Mouse (Mus musculus) frontal cortex, adult (tissue): ENCODE data around the gene Fam129a.

ENCODE experiments used
- ATAC-seq: cut with Nextera tagmentation; 2 replicates; pipeline ENCODE4 v1.9.2; 2017; ENCODE audit warnings: mild to moderate bottlenecking, moderate library complexity, mixed read lengths; ENCODE audit not compliant: low TSS enrichment

Fam129a gene

GRCm38 (mm10) chr1:151625690-151626089 lies 54.7 kb downstream of the Fam129a start:
- no peak for ATAC-seq

- ATAC-seq, result no peak
Measured at GRCm38 (mm10) chr1:151626631-151627030, 55.6 kb downstream of the Fam129a start.

GRCm38 (mm10) chr1:151627141-151627540 lies 56.2 kb downstream of the Fam129a start:
- ATAC-seq, result no peak

- ATAC-seq, result no peak
Measured at GRCm38 (mm10) chr1:151629591-151630250, 58.7 kb downstream of the Fam129a start.

DNA sequence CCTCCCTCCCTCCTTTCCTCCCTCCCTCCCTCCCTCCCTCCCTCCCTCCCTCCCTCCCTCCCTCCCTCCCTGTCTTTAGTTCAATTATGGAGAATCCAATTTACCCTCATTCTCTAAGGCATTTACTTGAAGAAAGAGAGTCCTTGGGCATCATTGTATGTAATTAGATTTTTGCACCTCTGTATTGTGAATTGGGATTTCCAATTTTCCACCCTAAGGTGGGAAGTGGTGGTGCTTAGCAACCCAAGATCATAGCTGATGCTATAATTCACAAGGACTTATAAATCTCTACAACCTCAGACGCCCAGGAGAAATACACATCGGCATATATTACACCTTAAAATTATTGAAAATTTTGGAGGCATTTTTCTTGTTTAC lies 59.3 kb downstream of the Fam129a start:
- ATAC-seq, result no peak

GRCm38 (mm10) chr1:151631061-151631460 lies 60.1 kb downstream of the Fam129a start:
- no peak for ATAC-seq

DNA sequence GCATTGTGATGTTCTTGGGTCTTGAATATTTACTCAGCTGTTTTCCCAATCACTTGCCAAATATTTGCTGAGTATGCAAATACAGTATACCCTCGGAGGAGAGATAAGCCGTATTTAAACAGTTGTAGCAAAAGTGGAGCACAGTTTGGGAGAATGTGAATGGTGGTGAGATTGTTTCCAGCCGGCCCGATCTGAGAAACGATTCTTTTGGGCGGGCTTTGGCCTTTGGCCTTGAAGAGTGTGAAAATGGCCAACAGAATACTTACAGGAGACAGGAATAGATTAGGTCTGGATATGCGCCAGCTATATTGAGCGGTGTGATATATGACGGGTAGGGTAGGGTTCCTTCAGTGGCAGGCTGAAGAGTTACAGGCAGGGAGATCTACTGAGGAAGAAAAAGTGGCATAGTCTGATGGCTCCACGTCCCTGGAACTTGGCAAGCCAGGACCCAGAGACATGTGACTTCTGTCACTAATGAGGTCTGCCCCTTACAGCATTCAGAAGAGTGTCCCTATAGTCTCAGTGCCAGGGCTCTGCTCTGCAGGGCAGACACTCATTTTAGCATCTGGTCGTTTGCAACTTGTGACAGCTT lies 60.8 kb downstream of the Fam129a start:
- ATAC-seq, result no peak

DNA sequence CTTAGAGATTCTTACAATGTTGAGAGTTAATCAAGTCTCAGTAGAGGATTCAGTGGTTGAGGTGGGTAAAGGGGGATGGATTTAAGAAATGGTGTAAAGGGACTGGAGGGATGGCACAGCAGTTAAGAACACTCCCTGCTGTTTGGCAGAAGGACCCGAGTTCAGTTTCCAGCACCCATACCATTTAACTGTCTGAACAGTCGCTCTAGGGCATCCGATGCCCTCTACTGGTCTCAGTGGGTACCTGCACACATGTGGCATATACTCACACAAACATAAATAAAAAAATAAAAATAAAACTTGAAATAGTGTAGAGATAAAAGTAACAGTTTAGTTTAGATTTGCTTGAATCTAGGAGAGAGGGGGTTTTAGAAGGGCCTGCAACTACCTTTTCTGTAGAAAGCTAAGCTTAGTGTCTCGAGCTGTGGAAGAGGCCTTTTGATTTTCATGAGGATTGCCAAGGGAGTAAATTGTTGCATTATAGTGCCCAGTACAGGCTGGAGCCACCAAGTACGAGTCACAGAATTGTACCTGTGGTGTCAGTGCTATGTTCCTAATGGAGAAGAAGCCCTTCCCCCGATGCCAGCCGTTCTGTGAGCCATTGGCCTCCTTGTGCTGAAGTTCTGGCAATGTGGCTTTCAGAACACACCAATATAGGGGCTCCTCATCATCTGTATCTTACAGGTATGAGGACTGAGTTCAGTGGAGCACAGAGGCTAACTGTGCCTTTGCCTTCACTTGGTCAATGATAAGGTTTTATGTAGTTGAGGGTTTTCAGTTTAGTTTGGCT lies 61.8 kb downstream of the Fam129a start:
- no peak for ATAC-seq

- ATAC-seq, result no peak
Measured at GRCm38 (mm10) chr1:151636637-151637036, 65.7 kb downstream of the Fam129a start.

DNA sequence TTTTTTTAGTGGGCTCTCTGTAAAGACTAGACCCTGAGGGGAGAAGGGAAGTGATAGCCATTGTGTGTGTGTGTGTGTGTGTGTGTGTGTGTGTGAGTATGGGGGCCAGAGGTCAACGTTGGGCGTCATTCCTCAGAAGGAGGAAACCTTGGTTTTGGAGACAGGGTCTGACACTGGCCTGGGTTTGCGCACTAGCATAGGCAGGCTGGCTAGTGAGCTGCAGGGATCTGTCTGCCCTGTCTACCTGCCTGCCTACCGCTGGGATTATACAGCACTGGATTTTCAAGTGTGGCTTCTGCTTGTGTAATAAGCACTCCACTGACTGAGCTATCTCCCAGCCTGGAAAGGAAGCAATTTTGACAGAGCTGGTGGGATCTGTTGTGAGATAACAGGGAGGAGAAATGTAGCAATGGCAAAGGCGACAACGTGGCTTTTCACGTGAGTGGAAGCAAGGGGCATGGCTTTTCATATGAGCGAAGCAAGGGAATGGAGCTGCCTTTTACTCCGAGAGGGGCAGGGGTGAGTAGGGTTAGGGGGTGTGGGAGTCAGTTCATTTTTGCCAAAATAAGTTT lies 66.5 kb downstream of the Fam129a start:
- ATAC-seq, result no peak

- ATAC-seq, result peak; percentile 88
Measured at GRCm38 (mm10) chr1:151638357-151638756, 67.4 kb downstream of the Fam129a start.

DNA sequence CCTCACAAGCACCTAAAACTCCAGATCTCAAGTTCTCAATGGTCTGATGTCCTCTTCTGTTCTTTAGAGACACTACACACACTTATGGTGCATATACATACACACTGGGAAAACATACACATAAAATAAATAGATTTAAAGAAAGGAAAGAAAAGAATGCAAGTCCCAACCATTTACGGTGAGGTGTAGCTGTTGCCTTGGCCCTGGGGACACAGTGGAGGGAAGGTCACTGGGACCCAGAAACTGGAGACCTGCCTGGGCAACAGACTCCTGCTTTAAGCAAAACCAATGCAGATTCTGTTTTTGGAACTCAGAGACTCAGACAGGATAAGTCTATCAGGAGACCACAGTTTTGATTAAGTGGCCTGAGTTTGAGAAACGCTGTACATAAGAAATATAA lies 67.8 kb downstream of the Fam129a start:
- ATAC-seq, result no peak

- ATAC-seq, result peak; percentile 96
Measured at GRCm38 (mm10) chr1:151646380-151646779, 75.4 kb downstream of the Fam129a start.

DNA sequence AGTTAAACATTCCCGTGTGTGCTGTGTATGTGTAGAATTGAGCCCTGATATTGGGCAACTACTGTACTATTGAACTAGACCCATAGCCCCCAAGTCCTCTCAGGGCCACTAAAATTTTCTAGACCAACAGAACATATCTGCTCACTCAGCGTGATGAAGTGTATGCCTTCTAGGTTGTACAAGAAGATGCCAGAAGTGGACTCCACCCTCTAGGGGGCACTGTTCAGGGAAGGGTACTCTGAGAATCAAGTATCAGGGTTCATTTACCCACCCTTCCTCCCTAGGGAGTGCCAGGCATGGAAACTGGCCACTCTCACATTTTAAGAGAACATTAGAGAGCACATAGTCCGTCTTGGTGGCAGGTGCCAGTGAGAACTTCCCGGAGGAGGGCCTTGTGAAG lies 77.1 kb downstream of the Fam129a start:
- no peak for ATAC-seq

- ATAC-seq, result peak; percentile 85
Measured at GRCm38 (mm10) chr1:151657042-151657605, 86.1 kb downstream of the Fam129a start.

DNA sequence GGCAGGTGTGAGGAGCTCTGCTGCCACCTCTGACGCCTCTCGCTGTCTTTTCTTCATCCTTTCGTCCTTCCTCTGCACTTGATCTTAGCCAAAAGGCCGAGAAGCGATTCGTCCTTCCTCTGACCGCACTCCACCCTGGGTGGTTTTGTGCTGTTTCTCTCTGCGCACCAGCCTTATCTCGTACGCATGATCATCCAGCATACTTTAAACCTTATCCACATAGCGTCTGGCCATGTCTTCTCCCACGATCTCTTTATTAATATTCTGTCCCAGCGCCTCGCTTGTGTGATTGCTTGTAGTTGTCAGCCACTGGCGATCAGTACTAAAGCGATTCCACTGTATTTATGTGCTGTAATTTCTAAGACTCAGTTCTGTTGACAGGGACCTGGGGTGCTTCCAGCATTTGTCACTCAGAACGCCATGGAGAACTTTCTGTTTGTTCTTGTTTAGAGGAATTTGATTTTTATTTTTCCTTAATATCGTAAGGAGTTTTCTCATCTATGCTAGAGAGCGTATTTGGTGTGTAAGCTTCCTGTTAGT lies 87.4 kb downstream of the Fam129a start:
- ATAC-seq, result 0 out of 2 replicates have a peak, but pooled peaks have one; percentile 27

- no peak for ATAC-seq
Measured at GRCm38 (mm10) chr1:151659636-151660035, 88.7 kb downstream of the Fam129a start.

GRCm38 (mm10) chr1:151660251-151660650 lies 89.3 kb downstream of the Fam129a start:
- ATAC-seq, result no peak

DNA sequence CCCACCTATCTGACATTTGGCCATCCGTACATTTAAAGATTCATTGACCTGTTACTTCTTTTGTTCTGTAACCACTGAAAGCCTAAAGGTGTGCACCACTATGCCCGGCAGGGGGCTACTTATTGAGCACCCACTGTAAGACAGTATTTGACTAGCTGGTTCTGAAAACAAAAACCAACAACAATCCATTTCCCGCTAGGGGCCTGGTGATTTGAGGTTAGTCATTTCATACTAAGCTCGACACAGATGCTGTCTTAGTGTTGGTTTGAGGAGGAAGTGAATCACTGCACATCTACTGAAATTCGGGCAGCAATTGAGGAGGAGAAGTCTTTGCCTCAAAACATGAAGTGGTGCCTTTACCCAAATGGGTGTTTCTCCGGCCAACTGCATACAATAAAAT lies 89.9 kb downstream of the Fam129a start:
- no peak for ATAC-seq

DNA sequence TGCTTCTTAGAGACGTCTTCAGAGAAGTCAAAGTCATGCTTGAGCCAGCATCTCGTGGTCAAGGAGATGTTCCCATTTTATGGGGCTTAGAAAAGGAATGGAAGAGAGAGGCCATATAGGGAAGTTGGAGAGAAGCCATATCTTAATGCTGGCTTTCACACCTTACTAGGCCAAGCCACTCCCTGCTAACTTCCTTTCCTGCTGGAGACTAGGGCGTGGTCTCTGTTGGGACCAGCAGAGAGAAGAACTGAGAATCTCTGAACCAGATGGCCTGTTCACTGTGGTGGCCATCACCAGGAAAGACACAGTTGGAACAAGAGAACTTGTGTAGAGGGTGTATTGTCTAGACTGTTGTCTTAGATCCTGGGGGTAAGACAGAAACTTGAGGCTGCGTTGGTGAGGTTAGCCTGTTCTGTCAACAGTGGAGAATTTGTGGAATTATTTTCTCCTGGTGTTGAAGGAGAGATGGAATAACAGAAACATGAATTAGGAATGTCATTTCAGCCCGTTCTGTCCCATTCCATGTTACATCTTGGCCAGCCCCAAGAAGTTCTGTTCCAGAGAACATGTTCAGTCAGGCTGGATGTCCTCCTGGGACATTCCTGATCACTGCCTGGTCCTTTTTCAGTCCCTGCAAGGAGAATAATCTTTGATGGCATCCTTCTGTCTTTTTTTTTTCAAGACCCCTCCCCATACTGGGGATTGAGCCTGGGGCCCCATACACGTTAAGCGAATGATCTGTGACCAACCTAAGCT lies 90.9 kb downstream of the Fam129a start:
- no peak for ATAC-seq

- no peak for ATAC-seq
Measured at GRCm38 (mm10) chr1:151662958-151663357, 92.0 kb downstream of the Fam129a start.
